In genomic region chr11:83893325-83893724, GRCm38 (mm10) we compare ENCODE assay signal across 29 mouse cellular contexts. TPM values are rescaled to one million over a fixed set of nuclear protein-coding genes. Genes with fewer than 3 reads are reported as not detected.
DNase-seq lines count a peak whose midpoint lies in the region; TF ChIP-seq lines count a peak whose summit lies in the region.
"Had no signal": no experiment of that assay in that cellular context is flagged by ENCODE, and none has a peak within 500 bp of the region (broad histone marks: within the 10 kb centered on the region; RNA-seq: fewer than 3 reads in every experiment).

No protein-coding gene starts in this region.

- intact Hi-C loops in gastrocnemius, adult 2 months (cut with DNase I) = no loop called here

- DNase-seq in gastrocnemius, postnatal 25 days = peak; percentile 7
- no peak for DNase-seq in gastrocnemius, adult 2 months
- peak; percentile 8 for DNase-seq in ovary, postnatal 36 days (ENCODE audit: low spot score)
- no peak for DNase-seq in ovary, postnatal 14 days (ENCODE audit: low spot score)
- peak; percentile 85 for DNase-seq in adrenal gland, postnatal 14 days
- DNase-seq in heart, adult 8-10 months (ENCODE audit: low spot score) = no peak
- DNase-seq in Muller cell, postnatal 12 days (ENCODE audit: inconsistent ontology term) = no peak
- DNase-seq: cerebellum, adult 9-10 months; embryo, embryonic 11 days; heart, adult 18-20 months; heart, postnatal 4 days; kidney, postnatal 36 days; left cerebral cortex, postnatal 4 days; liver, postnatal 0 days; midbrain, embryonic 14.5 days; right cerebral cortex, postnatal 14 days; thymus, postnatal 4 days had no signal

- TF ChIP-seq CTCF in gastrocnemius, adult 2 months (IDR thresholded peaks at IDR 0.05) = no peak

- H3K27ac ChIP-seq in gastrocnemius, adult 2 months = no peak overlapping the region
- H3K27ac ChIP-seq: embryonic facial prominence, embryonic 13.5 days; forebrain, embryonic 10.5 days; forebrain, embryonic 15.5 days; hindbrain, embryonic 13.5 days; layer of hippocampus, adult 2 months; liver, embryonic 12.5 days; macrophage; neural tube, embryonic 15.5 days had no signal

- no peak overlapping the region for H3K4me3 ChIP-seq in gastrocnemius, adult 2 months
- H3K4me3 ChIP-seq: embryonic facial prominence, embryonic 13.5 days; forebrain, embryonic 10.5 days; forebrain, embryonic 15.5 days; heart, embryonic 12.5 days; hindbrain, embryonic 13.5 days; layer of hippocampus, adult 2 months; liver, embryonic 12.5 days; neural tube, embryonic 15.5 days had no signal

RNA-seq across cellular contexts. Expression of gene Hnf1b, which starts 43.5 kb away (rescaled TPM):
- not detected for total RNA-seq in gastrocnemius, postnatal 25 days (2021)
- not detected for total RNA-seq in gastrocnemius, adult 2 months (2021)
- 1.8 TPM in 1 of 2 replicates, not detected in the other for total RNA-seq in adrenal gland, postnatal 14 days (2021)
- total RNA-seq in heart, adult 8-10 months (2022) = not detected
- total RNA-seq: gastrocnemius, adult 18-20 months; heart, postnatal 4 days; left cerebral cortex, postnatal 4 days; megakaryocyte-erythroid progenitor cell, adult 5-6 weeks; monocyte, adult 5-6 weeks had no signal

RNA-seq across cellular contexts. Expression of gene Ddx52, which starts 48.5 kb away (rescaled TPM):
- total RNA-seq in gastrocnemius, postnatal 25 days (2021) = 1 to 10 TPM; 8.6 to 8.7 TPM
- 10 to 100 TPM in 1 of 2 experiments, 1 to 10 TPM in 1; 9.6 to 10.8 TPM for total RNA-seq in gastrocnemius, adult 2 months (2021)
- total RNA-seq in adrenal gland, postnatal 14 days (2021) = 18.7 and 19.7 TPM in 2 replicates
- total RNA-seq in heart, adult 8-10 months (2022) = 10 to 100 TPM in 2 of 4 experiments, 1 to 10 TPM in 2; 9.7 to 11.8 (median 10.0) TPM

Comparison
In these comparisons a context has a peak if more than half of its experiments do, and no peak if none do; other contexts are left out.
1. DNase-seq: peak in gastrocnemius, postnatal 25 days (single experiment), ovary, postnatal 36 days (single experiment) and adrenal gland, postnatal 14 days (single experiment); none in gastrocnemius, adult 2 months (single experiment), ovary, postnatal 14 days (single experiment), heart, adult 8-10 months (single experiment) and Muller cell, postnatal 12 days (single experiment).